Mouse (Mus musculus) ovary, postnatal 36 days (tissue): ENCODE measurements around the gene Zfp36l1.

ENCODE experiments used
- DNase-seq: peaks from one replicate; pipeline ENCODE4 v3.0.0; 2022; ENCODE audit warnings: low spot score, mixed read lengths

Zfp36l1 gene

DNA sequence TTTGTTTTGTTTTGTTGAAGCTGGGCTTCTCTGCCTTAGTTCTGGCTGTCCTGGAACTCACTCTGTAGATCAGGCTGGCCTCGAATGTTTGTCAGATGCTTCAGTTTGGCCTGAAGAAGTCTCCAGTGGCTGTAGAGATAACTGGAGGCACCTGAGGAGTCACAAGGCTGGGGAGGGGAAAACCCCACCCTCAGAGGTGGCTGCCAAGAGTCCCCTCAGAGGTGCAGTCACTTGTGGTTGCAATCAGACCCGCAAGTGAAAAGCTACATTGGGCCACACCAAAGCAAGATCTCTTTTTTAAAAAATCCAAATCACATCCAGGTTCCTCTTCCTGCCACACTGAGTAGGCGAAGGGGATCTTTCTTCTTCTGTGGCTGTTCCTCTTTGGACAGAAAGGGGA lies 43.8 kb downstream of the Zfp36l1 start:
- DNase-seq = no peak

DNA sequence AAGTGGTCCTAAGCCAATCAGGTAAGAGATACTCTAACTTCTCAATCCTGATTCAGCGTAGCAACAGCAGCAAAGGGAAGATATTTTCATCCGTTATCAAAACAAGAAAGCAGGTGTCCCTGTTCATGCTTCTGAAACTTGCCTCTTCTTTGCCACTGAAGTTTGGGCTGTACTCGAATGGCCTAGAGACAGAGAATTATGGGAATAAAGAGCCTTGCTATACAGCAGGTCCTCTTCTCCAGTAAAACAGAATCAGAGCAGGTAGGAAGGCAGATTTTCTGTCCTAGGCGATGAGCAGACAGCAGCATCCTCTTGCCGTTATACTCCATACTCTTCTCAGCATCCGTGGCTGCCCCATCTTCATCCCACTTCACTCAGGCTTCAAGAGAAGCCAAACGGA lies 44.8 kb downstream of the Zfp36l1 start:
- DNase-seq = no peak

DNA sequence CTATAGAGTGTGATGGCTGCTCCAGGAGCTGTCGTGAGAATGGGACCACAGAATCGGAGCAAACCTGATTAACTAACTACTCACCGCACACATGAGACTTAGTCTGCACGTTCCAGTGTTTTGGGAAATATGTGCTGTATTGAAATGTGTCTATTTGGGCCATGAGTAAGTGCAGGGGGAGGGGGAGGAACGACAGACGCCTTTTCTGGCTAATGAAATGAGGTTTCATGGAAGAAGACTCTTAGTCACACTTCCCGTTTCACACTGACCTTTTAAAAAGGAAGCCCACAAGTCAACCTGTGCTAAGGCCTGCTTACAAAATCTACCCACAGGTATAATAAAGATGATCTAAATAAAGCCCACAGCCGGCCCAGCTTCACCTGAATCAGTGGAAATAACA lies 47.8 kb downstream of the Zfp36l1 start:
- DNase-seq = no peak

DNA sequence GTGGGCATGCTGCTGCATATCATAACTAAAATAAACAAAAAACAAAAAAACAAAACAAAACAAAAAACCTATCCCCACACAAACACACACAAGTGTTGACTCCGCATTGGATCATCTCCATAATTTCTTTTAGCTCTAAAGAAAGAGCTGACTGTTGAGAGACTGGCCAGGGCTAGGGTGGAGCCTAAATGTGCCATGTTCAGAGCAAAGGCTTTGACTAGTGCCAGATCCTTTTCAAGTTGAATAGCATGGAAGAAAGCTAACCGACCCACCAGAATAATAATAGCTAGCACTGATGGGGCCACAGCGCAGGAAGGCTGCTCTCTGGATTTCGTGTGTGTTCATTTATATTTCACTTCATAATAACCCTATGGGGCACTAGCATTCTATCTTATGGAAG lies 48.5 kb downstream of the Zfp36l1 start:
- DNase-seq = no peak

GRCm38 (mm10) chr12:80063402-80064150 lies 49.2 kb downstream of the Zfp36l1 start:
- DNase-seq = no peak

- no peak for DNase-seq
Measured at GRCm38 (mm10) chr12:80062410-80063401, 50.1 kb downstream of the Zfp36l1 start.

DNA sequence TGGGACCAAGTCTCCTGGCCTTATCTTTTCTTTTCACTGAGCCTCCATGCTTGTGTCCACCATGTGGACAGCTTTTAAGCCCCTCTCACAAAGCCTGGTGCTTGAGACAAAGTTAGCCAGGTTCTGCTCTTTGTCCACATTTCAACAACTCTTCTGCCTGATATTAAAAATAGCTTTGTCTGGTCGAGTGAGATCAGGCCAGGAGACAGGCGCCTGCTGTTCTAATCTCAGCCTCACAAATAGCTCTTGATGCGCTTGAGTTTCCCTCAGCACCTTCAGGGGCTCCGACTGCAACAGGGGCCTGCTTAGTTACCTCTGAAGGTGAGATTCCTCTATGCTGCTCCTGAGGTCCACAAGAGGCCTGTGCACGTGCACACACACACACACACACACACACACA lies 51.0 kb downstream of the Zfp36l1 start:
- DNase-seq = no peak

GRCm38 (mm10) chr12:80060809-80061208 lies 52.0 kb downstream of the Zfp36l1 start:
- DNase-seq = no peak

DNA sequence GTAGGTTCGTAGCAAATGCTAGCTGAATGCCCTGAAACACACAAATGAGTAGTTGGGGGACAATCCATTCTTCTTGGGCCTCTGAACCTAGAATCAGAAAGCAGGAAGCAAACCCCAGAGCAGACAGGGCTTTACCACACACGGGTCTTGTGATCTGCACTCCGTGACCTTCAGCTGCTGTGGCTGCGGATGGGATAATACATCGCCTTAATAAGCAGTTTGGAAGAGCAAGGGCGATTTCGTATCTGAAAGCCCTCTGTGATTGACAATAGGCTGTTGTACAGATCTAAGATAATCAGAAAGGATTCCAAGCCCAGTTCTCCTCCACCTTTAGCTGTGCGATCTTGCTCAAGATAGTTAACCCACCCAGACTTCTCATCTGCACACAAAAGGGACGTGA lies 52.5 kb downstream of the Zfp36l1 start:
- DNase-seq = no peak

GRCm38 (mm10) chr12:80059773-80060328 lies 53.0 kb downstream of the Zfp36l1 start:
- no peak for DNase-seq
